Mouse (Mus musculus) liver, embryonic 16.5 days (tissue): ENCODE results near the gene Elmsan1. TPM values are rescaled to one million over a fixed set of nuclear protein-coding genes. Genes with fewer than 3 reads are reported as not detected.

Source experiments
- ATAC-seq: fragments of 200-750 bp; cut with Nextera tagmentation; 2 replicates; pipeline ENCODE4 v1.8.0; 2017; ENCODE audit warnings: low read depth, mild to moderate bottlenecking, moderate number of reproducible peaks, moderate library complexity
- H3K27ac ChIP-seq: fragments of 300-500 bp; sonication (generic); 2 replicates; pipeline ENCODE4 v1.5.1; 2014; ENCODE audit warnings: mild to moderate bottlenecking, low read length
- H3K27me3 ChIP-seq: fragments of 300-500 bp; sonication (generic); 2 replicates; pipeline ENCODE4 v1.6.1; 2014; ENCODE audit warnings: low read depth, low read length, mixed read lengths; ENCODE audit not compliant: control insufficient read depth, insufficient read depth
- H3K36me3 ChIP-seq: fragments of 300-500 bp; sonication (generic); 2 replicates; pipeline ENCODE4 v1.6.1; 2014; ENCODE audit warnings: mild to moderate bottlenecking; ENCODE audit not compliant: control insufficient read depth, insufficient read depth
- H3K4me1 ChIP-seq: fragments of 300-500 bp; sonication (generic); 2 replicates; pipeline ENCODE4 v1.6.1; 2014; ENCODE audit warnings: low read depth, low read length, mixed read lengths; ENCODE audit not compliant: control insufficient read depth
- H3K4me2 ChIP-seq: fragments of 300-500 bp; sonication (generic); 2 replicates; pipeline ENCODE4 v1.6.1; 2014; ENCODE audit warnings: low read depth, low read length, mixed read lengths
- H3K4me3 ChIP-seq: fragments of 300-500 bp; sonication (generic); 2 replicates; pipeline ENCODE4 v1.5.1; 2014; ENCODE audit warnings: low read depth, mild to moderate bottlenecking, low read length
- H3K9ac ChIP-seq: fragments of 300-500 bp; sonication (generic); 2 replicates; pipeline ENCODE4 v1.6.1; 2014; ENCODE audit warnings: low read depth, low read length
- H3K9me3 ChIP-seq: fragments of 300-500 bp; sonication (generic); replicated peaks from 2 replicates; pipeline ENCODE4 v1.6.1; 2016; ENCODE audit warnings: low read length; ENCODE audit not compliant: control insufficient read depth
- WGBS: fragments of 180-500 bp; shearing (Covaris S2); extraction: QIAGEN DNeasy Blood & Tissue Kit; methylation state at CpG from one replicate; pipeline ENCODE4 v1.1.7; 2014; ENCODE audit not compliant: insufficient replicate concordance; 5-methylcytosine and 5-hydroxymethylcytosine counted together
- polyA plus RNA-seq: library from polyadenylated mRNA; unstranded; fragments of >200 nt; fragmentation: Nextera tagmentation; extraction: Ambion mirVana; gene quantifications from 2 replicates; pipeline ENCODE4 v1.2.1, GENCODE M21; 2015

The Elmsan1 gene
- polyA plus RNA-seq, 1 experiment from 2014 or later = 7.8 TPM

DNA sequence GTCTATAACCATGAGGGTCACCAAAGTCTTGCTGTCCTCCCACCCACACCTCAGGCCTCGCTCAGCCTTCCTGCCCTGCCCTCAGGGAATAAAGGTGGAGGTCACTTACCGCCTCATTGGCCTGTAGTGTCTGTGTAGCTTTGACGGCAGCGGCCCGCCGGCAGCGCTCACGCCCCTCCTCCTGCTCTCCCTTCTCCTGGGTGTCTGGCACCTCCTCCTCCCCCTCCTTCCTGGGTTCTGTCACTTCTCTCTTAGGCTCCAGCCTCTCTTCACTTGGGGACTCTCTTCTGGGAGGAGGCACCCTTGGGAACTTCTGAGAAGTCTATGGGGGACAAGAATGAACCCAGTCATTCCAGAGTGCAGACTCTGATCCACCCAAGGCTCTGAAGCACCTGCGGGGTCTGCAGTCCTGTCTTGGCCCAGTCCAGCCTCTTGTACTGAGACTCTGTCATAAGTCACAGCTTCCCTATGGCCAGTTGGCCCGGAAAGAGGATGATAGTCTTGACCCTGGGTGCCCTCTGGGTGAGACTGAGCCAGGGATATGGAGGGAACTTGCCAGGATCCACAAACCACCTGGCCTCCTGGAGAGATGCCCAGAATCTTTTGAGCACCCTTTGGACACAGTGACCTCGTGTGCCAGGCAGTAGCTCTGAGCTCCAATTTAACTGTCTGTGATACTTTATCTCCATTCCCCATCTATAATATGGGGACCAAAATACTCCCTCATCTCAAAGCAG lies 63.7 kb downstream of the Elmsan1 start:
- Histone ChIP-seq H3K4me1 (peaks cover 40% of the 10 kb centered on the region), H3K27ac (no peak overlapping the region), H3K9ac (no peak overlapping the region), H3K9me3 (no peaks in the 10 kb centered on the region), H3K27me3 (no peaks in the 10 kb centered on the region), H3K4me2 (no peak overlapping the region), H3K4me3 (no peak overlapping the region), H3K36me3 (peaks cover 65% of the 10 kb centered on the region)
- no peak for ATAC-seq
- WGBS = 74% methylated on average over 11 of the region's 11 CpGs

DNA sequence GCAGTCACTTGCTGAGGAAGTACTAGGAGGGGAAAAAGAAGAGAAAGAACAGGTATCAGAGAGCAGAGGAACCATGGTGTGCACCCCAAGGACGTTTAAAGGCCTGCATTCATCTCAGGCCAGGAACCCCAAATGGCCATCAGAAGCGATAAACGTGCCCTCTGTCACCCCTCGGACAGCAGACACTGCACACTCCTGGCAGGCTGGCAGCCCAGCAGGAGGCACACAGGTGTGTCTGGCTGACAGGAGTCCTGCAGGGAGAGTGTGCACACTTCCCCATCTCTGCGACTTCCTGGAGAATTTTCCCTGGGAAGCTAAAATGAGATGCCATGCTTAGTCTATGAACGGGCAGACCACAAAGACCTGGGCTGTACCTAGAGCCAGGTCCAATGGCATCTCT lies 65.3 kb downstream of the Elmsan1 start:
- no peak for ATAC-seq
- Histone ChIP-seq H3K9me3 (no peaks in the 10 kb centered on the region), H3K4me1 (peaks cover 53% of the 10 kb centered on the region), H3K4me2 (no peak overlapping the region), H3K27me3 (no peaks in the 10 kb centered on the region), H3K36me3 (peaks cover 52% of the 10 kb centered on the region), H3K9ac (no peak overlapping the region), H3K27ac (peak overlapping the region; percentile 54), H3K4me3 (no peak overlapping the region)
- 84% methylated on average over 6 of the region's 6 CpGs for WGBS

DNA sequence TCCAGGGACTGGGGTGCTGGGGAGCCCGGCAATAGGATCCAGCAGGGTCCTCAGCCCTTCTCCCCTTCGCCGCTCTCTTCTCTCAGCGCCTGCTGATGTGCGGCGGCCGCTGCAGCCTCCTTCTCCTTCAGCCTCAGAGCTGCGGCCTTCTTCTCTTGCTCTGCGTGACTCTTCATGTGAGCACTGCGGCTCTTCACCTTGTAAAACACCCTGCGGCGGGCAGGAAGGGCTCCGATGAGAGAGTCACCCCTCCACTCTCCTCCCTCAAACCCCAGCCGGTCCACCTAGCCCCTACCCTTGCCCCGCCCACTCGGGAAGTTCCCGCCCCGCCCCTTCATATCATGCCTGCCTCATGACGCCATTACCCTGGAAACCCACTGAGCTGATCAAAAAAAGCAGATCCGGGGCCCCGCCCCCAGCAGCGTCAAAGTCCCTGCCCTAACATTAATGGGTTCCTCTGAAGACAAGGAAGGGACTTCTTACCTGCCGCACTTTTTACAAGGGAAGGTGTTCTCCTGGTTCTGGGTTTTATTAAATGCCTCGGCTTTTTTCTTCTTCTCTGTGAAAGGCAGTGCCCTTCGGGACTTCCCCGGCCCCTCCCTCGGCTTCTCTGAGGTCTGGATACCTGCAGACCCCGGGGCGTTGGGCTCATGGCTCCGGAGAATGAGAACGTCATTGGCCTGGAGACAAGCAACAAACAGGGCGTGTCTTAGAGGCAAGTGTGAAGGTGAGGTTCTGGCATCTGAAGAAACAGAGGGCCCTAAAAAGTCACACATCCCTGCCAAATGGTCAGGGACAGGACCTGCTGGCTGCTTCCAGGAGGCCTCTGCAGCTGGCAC lies 66.1 kb downstream of the Elmsan1 start:
- no peaks in the 10 kb centered on the region for H3K27me3 ChIP-seq
- peaks cover 44% of the 10 kb centered on the region for H3K36me3 ChIP-seq
- peak overlapping the region; percentile 66 for H3K9ac ChIP-seq
- ATAC-seq = peak; percentile 37
- H3K4me2 ChIP-seq = peak overlapping the region; percentile 57
- H3K4me3 ChIP-seq = peak overlapping the region; percentile 62
- H3K4me1 ChIP-seq = peaks cover 61% of the 10 kb centered on the region
- H3K9me3 ChIP-seq = no peaks in the 10 kb centered on the region
- H3K27ac ChIP-seq = peak overlapping the region; percentile 88
- 69% methylated on average over 32 of the region's 32 CpGs for WGBS

DNA sequence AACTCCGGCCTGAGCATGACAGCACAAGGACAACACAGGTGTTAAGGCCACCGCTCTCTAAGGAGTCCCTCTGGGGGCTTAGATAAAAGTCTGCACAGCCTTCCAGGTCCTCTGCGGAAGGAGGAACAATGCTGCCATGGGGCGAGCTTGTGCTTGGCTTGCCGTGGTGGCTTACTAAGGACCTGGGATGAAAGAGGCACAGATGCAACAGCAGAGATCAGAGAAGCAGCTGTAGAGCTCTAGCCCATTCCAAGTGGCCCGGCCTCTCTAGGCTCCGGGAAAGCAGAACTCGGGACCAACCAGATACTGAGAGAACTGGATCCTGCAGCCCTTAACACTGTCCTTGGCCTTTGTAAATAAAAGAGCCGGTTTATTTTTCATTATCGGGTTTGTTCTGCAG lies 66.8 kb downstream of the Elmsan1 start:
- Histone ChIP-seq H3K36me3 (peaks cover 37% of the 10 kb centered on the region), H3K9ac (peak overlapping the region; percentile 66), H3K4me2 (peak overlapping the region; percentile 57), H3K4me3 (peak overlapping the region; percentile 62), H3K27ac (peak overlapping the region; percentile 88), H3K9me3 (no peaks in the 10 kb centered on the region), H3K27me3 (no peaks in the 10 kb centered on the region), H3K4me1 (peaks cover 64% of the 10 kb centered on the region)
- no peak for ATAC-seq
- 65% methylated on average over 10 of the region's 10 CpGs for WGBS

DNA sequence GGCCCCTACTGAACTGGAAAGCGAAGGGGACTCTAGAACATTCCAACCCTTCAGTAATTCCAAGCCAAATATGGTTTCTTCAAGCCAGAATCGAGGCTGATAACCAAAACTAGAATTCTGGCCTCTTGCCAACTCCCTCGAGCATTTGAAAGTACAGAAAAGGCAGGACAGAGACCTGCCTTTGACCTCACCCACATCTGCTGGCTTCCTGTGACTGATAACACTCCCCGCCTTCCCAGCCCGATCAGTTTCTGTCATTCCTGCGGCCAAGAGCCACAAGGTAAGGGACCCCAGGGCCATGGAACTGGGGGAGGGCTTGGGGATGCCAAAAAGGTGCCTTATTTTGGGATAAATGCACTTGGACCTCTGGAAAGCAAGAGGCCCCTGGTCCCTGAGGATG lies 67.7 kb downstream of the Elmsan1 start:
- peak; percentile 88 for ATAC-seq
- Histone ChIP-seq H3K27ac (peak overlapping the region; percentile 88), H3K4me1 (peaks cover 64% of the 10 kb centered on the region), H3K9ac (peak overlapping the region; percentile 66), H3K36me3 (peaks cover 28% of the 10 kb centered on the region), H3K4me3 (peak overlapping the region; percentile 62), H3K9me3 (no peaks in the 10 kb centered on the region), H3K4me2 (peak overlapping the region; percentile 57), H3K27me3 (no peaks in the 10 kb centered on the region)
- 14% methylated on average over 6 of the region's 6 CpGs for WGBS

DNA sequence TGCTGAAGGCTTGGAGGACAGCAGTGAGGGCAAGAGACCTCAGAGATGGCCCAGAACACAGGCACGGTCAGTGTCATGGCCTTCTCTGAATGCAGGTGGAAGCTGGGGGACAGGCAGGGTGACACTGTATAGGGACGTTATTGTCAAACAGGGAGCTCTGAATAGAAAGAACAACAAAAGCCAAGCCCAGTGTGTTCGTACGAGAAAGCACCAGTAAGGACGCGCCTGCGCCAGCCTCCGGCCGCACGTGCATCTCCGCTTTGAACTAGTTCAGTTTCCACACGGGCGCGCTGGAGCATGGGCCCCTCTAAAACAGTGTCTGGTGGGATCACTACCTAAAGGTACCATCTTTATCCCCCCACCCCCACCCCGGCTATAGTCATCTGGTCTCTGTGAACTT lies 68.7 kb downstream of the Elmsan1 start:
- peak overlapping the region; percentile 66; the same call in 1 of the 2 replicates for H3K9ac ChIP-seq
- H3K4me1 ChIP-seq = peaks cover 64% of the 10 kb centered on the region
- H3K36me3 ChIP-seq = peaks cover 21% of the 10 kb centered on the region
- H3K4me3 ChIP-seq = no peak overlapping the region
- no peaks in the 10 kb centered on the region for H3K27me3 ChIP-seq
- H3K9me3 ChIP-seq = no peaks in the 10 kb centered on the region
- no peak for ATAC-seq
- H3K4me2 ChIP-seq = no peak overlapping the region
- H3K27ac ChIP-seq = peak overlapping the region; percentile 88
- WGBS = 90% methylated on average over 15 of the region's 15 CpGs

DNA sequence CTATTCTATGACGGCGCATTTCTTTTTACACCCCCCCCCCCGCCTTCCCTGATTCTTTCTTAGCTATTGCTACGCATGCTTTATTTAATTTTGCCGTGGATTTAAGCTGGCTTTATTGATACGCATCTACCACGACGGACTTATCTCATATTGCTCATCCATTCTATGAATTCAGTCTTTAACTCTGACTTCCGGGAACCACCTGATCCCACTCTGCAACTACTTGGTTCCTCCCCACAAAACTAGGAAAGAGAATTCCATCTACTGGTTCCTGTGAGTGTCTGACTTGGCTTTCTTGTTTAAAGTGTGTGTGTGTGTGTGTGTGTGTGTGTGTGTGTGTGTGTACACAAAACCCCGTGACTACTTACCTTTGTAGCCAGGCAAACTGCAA lies 70.1 kb downstream of the Elmsan1 start:
- Histone ChIP-seq H3K4me2 (peak overlapping the region; percentile 87), H3K36me3 (peaks cover 14% of the 10 kb centered on the region), H3K4me1 (peaks cover 60% of the 10 kb centered on the region), H3K27ac (peak overlapping the region; percentile 51), H3K4me3 (peak overlapping the region; percentile 58), H3K9me3 (no peaks in the 10 kb centered on the region), H3K9ac (peak overlapping the region; percentile 46), H3K27me3 (no peaks in the 10 kb centered on the region)
- 20% methylated on average over 10 of the region's 10 CpGs for WGBS
- ATAC-seq = no peak

DNA sequence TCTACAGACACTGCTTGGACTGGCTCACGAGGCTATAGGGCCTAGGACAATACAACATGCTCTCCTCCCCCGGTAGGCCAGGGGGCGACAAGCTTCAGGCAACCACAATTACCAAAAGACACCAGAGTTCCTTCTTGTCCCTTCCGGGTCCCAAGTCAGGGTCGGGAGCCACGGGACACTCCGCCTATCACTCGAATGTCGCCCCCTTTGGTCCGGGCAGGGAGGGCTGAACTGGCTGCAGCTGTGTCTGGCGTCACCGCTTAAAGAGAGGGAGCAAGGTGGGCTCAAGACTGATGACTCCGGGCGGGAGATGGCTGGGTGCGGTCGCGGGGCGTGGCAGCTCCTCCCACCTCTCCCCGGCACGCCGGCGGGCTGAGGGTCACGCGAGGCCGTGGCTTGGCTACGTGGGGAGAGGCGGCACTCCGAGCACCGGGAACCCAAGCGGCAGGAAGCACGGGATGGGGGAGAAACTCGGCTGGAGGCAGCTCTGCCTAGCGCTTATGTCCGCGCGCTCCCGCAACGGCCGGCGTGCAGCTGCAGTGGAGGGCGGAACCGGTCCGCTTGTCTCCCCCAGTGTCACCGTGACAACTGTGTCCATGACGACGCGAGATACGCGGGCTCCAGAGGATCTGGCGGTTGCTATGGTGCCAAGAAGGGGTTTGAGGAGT lies 70.6 kb downstream of the Elmsan1 start, which contains the start of gene Pnma1:
Gene Pnma1 (minus strand): TSS at position 536 of the 668 bp plus-strand sequence.
- Histone ChIP-seq H3K9me3 (no peaks in the 10 kb centered on the region), H3K4me1 (peaks cover 55% of the 10 kb centered on the region), H3K9ac (peak within 1 kb of the TSS; percentile 46), H3K36me3 (peaks cover 9% of the 10 kb centered on the region), H3K27ac (peak within 1 kb of the TSS; percentile 51), H3K4me3 (peak within 1 kb of the TSS; percentile 58), H3K4me2 (peak within 1 kb of the TSS; percentile 87), H3K27me3 (no peaks in the 10 kb centered on the region)
- ATAC-seq = peak; percentile 53
- 3% methylated on average over 50 of the region's 50 CpGs for WGBS
